ENCODE assay signal across 13 mouse cellular contexts in genomic region chr2:173563336-173563735, GRCm38 (mm10). TPM values are rescaled to one million over a fixed set of nuclear protein-coding genes. Genes with fewer than 3 reads are reported as not detected.
DNase-seq lines count a peak whose midpoint lies in the region.
"Had no signal": no experiment of that assay in that cellular context is flagged by ENCODE, and none has a peak within 500 bp of the region (broad histone marks: within the 10 kb centered on the region; RNA-seq: fewer than 3 reads in every experiment).

No protein-coding gene starts in this region.

- DNase-seq in cerebellum, postnatal 10 days, result peak; percentile 49 to 56
- no peak for DNase-seq in cerebellum, postnatal 36 days
- DNase-seq in layer of hippocampus, adult 9-11 months, result peak; percentile 26
- no peak for DNase-seq in layer of hippocampus, adult 9-10 months (ENCODE audit: low spot score)
- peak; percentile 38 for DNase-seq in thymus, postnatal 4 days
- DNase-seq in thymus, postnatal 10 days (ENCODE audit: low spot score in 2 of 2), result no peak
- DNase-seq in urinary bladder, adult 2 months (ENCODE audit: low spot score), result no peak
- no peak for DNase-seq in spleen, postnatal 4 days (ENCODE audit: low spot score in 2 of 2)
- DNase-seq: heart, adult 11 months; kidney, postnatal 25 days; lung, adult 18-20 months had no signal

RNA-seq across cellular contexts. Expression of gene Ankrd60, which starts 14.8 kb away (rescaled TPM):
- not detected in 2 replicates for polyA plus RNA-seq in urinary bladder, adult 2 months (2012; rRNA removed)
- polyA plus RNA-seq: myocyte, Patski had no signal

RNA-seq across cellular contexts. Expression of gene 1700021F07Rik, which starts 41.0 kb away (rescaled TPM):
- polyA plus RNA-seq in urinary bladder, adult 2 months (2012; rRNA removed), result not detected in 2 replicates
- polyA plus RNA-seq: myocyte, Patski had no signal

Comparison
In these comparisons a context has a peak if more than half of its experiments do, and no peak if none do; other contexts are left out.
1. DNase-seq: peak in cerebellum, postnatal 10 days (2 of 2), layer of hippocampus, adult 9-11 months (single experiment) and thymus, postnatal 4 days (single experiment); none in cerebellum, postnatal 36 days (0 of 2), layer of hippocampus, adult 9-10 months (single experiment), thymus, postnatal 10 days (0 of 2), urinary bladder, adult 2 months (single experiment) and spleen, postnatal 4 days (0 of 2).